Mouse (Mus musculus) limb, embryonic 11.5 days (tissue): ENCODE measurements at regions not wholly inside any gene's neighbourhood (a gene's known extent, or its start where the extent isn't known, plus 50 kb on each side); places are given as distances from the start of the nearest gene placed in this dataset.

Experiments used
- ATAC-seq: fragments of 200-750 bp; cut with Nextera tagmentation; 2 replicates; pipeline ENCODE4 v1.8.0; 2017; ENCODE audit warnings: low read depth; ENCODE audit not compliant: insufficient number of reproducible peaks, low FRiP score, low TSS enrichment
- DNase-seq: peaks from one replicate; pipeline ENCODE4 v3.0.0-alpha.2; 2015; ENCODE audit warnings: low spot score
- H3K27ac ChIP-seq: fragments of 300-500 bp; sonication (generic); replicated peaks from 2 replicates; pipeline ENCODE4 v1.5.1; 2014; ENCODE audit warnings: low read depth, mild to moderate bottlenecking, low read length
- H3K27me3 ChIP-seq: fragments of 300-500 bp; sonication (generic); 2 replicates; pipeline ENCODE4 v1.6.1; 2014; ENCODE audit warnings: mild to moderate bottlenecking, low read length, mixed read lengths; ENCODE audit not compliant: control insufficient read depth, insufficient read depth
- H3K36me3 ChIP-seq: fragments of 300-500 bp; sonication (generic); 2 replicates; pipeline ENCODE4 v1.6.1; 2014; ENCODE audit warnings: mild to moderate bottlenecking, low read length, moderate library complexity, mixed read lengths; ENCODE audit not compliant: control insufficient read depth, insufficient read depth
- H3K4me1 ChIP-seq: fragments of 300-500 bp; sonication (generic); 2 replicates; pipeline ENCODE4 v1.6.1; 2014; ENCODE audit warnings: low read length, mixed read lengths; ENCODE audit not compliant: control insufficient read depth, insufficient read depth
- H3K4me2 ChIP-seq: fragments of 300-500 bp; sonication (generic); 2 replicates; pipeline ENCODE4 v1.6.1; 2014; ENCODE audit warnings: low read depth, mild to moderate bottlenecking, moderate library complexity; ENCODE audit not compliant: severe bottlenecking
- H3K4me3 ChIP-seq: fragments of 300-500 bp; sonication (generic); 2 replicates; pipeline ENCODE4 v1.5.1; 2014; ENCODE audit warnings: low read depth, low read length
- H3K9ac ChIP-seq: fragments of 300-500 bp; sonication (generic); 2 replicates; pipeline ENCODE4 v1.6.1; 2014; ENCODE audit warnings: mild to moderate bottlenecking, low read length
- H3K9me3 ChIP-seq: fragments of 300-500 bp; sonication (generic); 2 replicates; pipeline ENCODE4 v1.6.1; 2016; ENCODE audit warnings: low read length; ENCODE audit not compliant: control insufficient read depth
- WGBS: fragments of 180-500 bp; shearing (Covaris S2); extraction: QIAGEN DNeasy Blood & Tissue Kit; methylation state at CpG from one replicate; pipeline ENCODE4 v1.1.7; 2014; 5-methylcytosine and 5-hydroxymethylcytosine counted together

GRCm38 (mm10) chr2:166309882-166310281 is 154.4 kb upstream of the Sulf2 start:
- Histone ChIP-seq H3K9me3 (no peaks in the 10 kb centered on the region), H3K9ac (no peak overlapping the region), H3K4me3 (no peak overlapping the region), H3K4me1 (0 out of 2 replicates have a peak, but pooled peaks cover 3% of the 10 kb centered on the region), H3K36me3 (no peaks in the 10 kb centered on the region), H3K27me3 (no peaks in the 10 kb centered on the region), H3K27ac (no peak overlapping the region), H3K4me2 (no peak overlapping the region)
- ATAC-seq, result no peak
- no peak for DNase-seq
- 88% methylated on average over 2 of the region's 2 CpGs for WGBS

GRCm38 (mm10) chr2:166307551-166307950 is 152.1 kb upstream of the Sulf2 start:
- no peak overlapping the region for H3K4me2 ChIP-seq
- no peaks in the 10 kb centered on the region for H3K36me3 ChIP-seq
- no peak overlapping the region for H3K4me3 ChIP-seq
- no peak overlapping the region for H3K9ac ChIP-seq
- no peak overlapping the region for H3K27ac ChIP-seq
- 0 out of 2 replicates have a peak, but pooled peaks cover 3% of the 10 kb centered on the region for H3K4me1 ChIP-seq
- no peak for ATAC-seq
- WGBS, result 86% methylated on average over 13 of the region's 13 CpGs
- H3K9me3 ChIP-seq, result no peaks in the 10 kb centered on the region
- DNase-seq, result no peak
- no peaks in the 10 kb centered on the region for H3K27me3 ChIP-seq

DNA sequence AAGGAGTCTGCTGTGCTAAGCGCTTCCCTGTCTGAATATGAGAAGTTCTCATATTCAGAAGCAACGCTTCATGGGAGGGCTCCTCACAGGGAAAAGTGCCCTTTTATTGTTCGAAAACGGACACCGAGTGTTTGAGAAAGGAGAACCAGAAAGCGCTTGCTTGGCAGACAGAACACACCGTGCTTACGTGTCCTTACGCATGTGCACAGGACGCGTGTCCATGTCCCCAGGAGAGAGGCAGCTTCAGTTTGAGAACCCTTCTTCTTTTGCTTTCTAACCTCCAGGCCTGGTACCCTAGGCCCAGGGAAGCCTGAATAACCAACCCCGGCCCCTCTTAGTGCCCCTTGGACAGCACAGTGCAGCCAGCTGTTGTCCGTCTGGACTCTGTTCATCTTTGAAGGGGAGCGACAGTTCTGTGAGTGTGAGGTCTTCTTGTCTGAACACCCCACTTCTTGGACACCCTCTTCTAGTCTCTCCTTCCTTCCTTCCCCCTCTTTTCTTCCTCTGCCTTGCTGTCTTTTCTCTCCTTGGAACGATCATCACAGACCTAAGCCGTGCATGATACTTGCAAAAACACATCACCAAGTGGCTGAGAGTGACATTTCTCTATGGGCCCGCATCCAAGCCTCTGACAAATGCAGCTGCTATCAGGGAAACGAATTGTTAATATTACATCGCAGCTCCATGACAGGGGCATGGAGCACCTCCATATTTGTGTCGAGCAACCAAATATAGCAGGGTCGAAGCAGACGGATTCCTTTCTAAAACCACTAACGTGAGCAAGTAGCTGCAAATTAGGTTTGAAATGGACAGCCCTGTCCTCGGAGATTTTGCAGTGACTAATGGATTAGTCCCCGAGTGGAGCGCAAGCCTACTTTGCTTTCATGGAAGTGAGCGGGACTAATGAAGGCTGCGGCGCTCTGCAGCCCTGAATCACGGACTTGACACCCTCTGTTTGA is 149.9 kb upstream of the Sulf2 start:
- Histone ChIP-seq H3K9ac (no peak overlapping the region), H3K27me3 (no peaks in the 10 kb centered on the region), H3K36me3 (no peaks in the 10 kb centered on the region), H3K4me1 (0 out of 2 replicates have a peak, but pooled peaks cover 3% of the 10 kb centered on the region), H3K9me3 (no peaks in the 10 kb centered on the region), H3K4me2 (no peak overlapping the region), H3K4me3 (no peak overlapping the region), H3K27ac (no peak overlapping the region)
- ATAC-seq (no peak), DNase-seq (no peak)
- 83% methylated on average over 30 of the region's 30 CpGs for WGBS

- no peak for DNase-seq
- WGBS, result 77% methylated on average over 2 of the region's 2 CpGs
These were observed 148.4 kb upstream of the Sulf2 start for GRCm38 (mm10) chr2:166303854-166304253.

DNA sequence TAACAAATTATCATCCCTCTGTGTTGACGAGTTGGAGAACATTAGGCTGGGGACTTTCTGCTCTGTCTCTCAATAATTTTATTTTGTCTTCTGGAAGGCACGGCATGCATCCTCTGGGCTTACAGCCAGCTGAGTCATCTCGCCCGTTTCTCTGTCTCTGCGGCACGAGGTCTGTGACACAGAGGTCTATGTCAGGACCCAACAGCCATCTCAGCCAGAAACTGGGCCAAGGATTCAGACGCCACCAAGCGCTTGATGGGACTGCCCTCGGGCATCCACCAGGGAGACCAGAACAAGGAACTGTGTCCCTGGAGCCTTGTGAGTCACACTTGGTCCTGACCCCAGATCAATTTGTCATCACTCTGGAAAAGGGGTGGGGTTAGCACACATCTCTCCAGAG is 145.7 kb upstream of the Sulf2 start:
- Histone ChIP-seq H3K36me3 (no peaks in the 10 kb centered on the region), H3K4me3 (no peak overlapping the region), H3K27me3 (no peaks in the 10 kb centered on the region), H3K4me1 (no peaks in the 10 kb centered on the region), H3K9ac (no peak overlapping the region), H3K9me3 (no peaks in the 10 kb centered on the region), H3K4me2 (no peak overlapping the region), H3K27ac (no peak overlapping the region)
- ATAC-seq (no peak), DNase-seq (no peak)
- WGBS, result 92% methylated on average over 9 of the region's 9 CpGs

More at GRCm38 (mm10) chr2:166303854-166304253, 148.4 kb upstream of the Sulf2 start:
- Histone ChIP-seq H3K4me2 (no peak overlapping the region), H3K27ac (no peak overlapping the region), H3K9ac (no peak overlapping the region), H3K4me3 (no peak overlapping the region), H3K36me3 (no peaks in the 10 kb centered on the region), H3K4me1 (0 out of 2 replicates have a peak, but pooled peaks cover 3% of the 10 kb centered on the region), H3K9me3 (no peaks in the 10 kb centered on the region), H3K27me3 (no peaks in the 10 kb centered on the region)
- ATAC-seq, result no peak

GRCm38 (mm10) chr2:166294672-166295071 is 139.2 kb upstream of the Sulf2 start:
- Histone ChIP-seq H3K4me2 (no peak overlapping the region), H3K4me3 (no peak overlapping the region), H3K9me3 (no peaks in the 10 kb centered on the region), H3K27ac (no peak overlapping the region), H3K27me3 (no peaks in the 10 kb centered on the region), H3K36me3 (no peaks in the 10 kb centered on the region), H3K9ac (no peak overlapping the region), H3K4me1 (peaks cover 42% of the 10 kb centered on the region)
- WGBS, result 36% methylated on average over 10 of the region's 10 CpGs
- ATAC-seq (no peak), DNase-seq (no peak)

DNA sequence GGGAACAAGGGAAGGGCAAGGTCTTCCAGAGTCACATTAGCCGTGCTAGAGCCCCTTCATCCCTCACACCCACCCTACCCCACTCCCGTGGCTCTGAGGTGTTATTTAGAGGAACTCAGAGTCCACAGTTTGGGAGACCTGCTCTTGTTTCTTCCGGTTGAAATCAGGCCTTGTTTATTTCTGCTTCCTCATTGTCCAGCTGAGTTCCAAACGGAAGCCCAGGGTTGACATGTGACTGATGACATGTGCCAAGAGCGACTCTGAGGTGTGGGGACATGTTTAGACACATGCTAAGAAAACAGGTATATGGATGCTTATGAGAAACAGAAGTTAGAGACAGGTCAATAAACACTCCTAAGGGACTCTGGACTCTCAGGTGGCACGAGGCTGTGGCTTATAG is 137.5 kb upstream of the Sulf2 start:
- DNase-seq (no peak), ATAC-seq (no peak; the same call in 1 of the 2 replicates)
- WGBS, result 80% methylated on average over 6 of the region's 6 CpGs
- Histone ChIP-seq H3K4me3 (no peak overlapping the region), H3K9ac (no peak overlapping the region), H3K36me3 (no peaks in the 10 kb centered on the region), H3K4me1 (peaks cover 44% of the 10 kb centered on the region), H3K4me2 (no peak overlapping the region), H3K27ac (no peak overlapping the region), H3K27me3 (no peaks in the 10 kb centered on the region), H3K9me3 (no peaks in the 10 kb centered on the region)

GRCm38 (mm10) chr2:166291266-166291665 is 135.8 kb upstream of the Sulf2 start:
- DNase-seq, result peak; percentile 64
- H3K4me1 ChIP-seq, result peaks cover 48% of the 10 kb centered on the region
- H3K27ac ChIP-seq, result peak overlapping the region; percentile 72
- H3K4me2 ChIP-seq, result no peak overlapping the region
- no peaks in the 10 kb centered on the region for H3K36me3 ChIP-seq
- H3K9ac ChIP-seq, result 0 out of 2 replicates have a peak overlapping the region, but pooled peaks have one; percentile 9
- no peaks in the 10 kb centered on the region for H3K9me3 ChIP-seq
- no peaks in the 10 kb centered on the region for H3K27me3 ChIP-seq
- H3K4me3 ChIP-seq, result no peak overlapping the region
- WGBS, result 6% methylated on average over 6 of the region's 6 CpGs
- ATAC-seq, result no peak
